Comparison of ENCODE assay signal across 8 mouse cellular contexts in the genomic region with DNA sequence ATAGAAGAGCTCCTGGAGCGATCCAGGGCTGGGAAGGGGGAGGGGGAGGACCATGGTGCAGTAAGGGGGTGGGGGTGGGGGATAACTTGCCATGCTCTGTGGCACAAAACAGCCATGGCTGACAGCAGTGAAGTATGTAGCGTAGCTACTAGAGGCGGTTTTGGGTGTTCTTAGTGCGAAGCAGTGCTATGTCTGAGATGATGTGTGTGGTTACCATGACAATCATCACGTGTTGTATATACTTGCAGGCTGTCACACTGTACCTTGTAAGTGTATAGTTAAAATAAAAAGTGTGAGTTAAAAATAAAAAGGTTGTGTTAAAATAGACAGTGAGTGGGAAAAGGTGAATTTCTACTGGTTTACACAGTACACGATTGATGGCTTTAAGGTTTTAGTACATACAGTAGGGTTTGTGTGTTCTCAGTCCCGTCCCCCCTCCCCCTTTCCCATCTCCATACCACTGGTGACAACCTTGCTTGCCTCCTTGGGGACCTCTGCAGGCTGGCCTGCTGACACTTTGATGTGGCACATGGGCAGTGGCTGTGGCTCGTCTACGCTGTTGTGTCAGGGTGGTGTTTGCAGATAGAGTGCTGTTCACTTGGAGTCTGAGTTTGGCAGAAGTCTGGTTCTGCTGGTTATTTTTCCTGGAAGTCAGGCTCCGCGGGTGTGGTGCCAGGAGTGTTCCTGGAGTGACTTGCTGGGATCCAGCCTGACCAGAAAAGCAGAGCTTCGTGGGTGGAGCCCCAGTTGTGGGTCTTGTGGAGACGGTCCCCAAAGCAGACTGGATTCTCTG. TPM values are rescaled to one million over a fixed set of nuclear protein-coding genes. Genes with fewer than 3 reads are reported as not detected.
A peak's percentile ranks its signal among the peaks of the same experiment; 100 is the strongest.
DNase-seq lines count a peak whose midpoint lies in the region; ATAC-seq and TF ChIP-seq lines count a peak whose summit lies in the region.

No protein-coding gene starts in this region.

- no peaks in the 10 kb centered on the region for H3K9me3 ChIP-seq in hindbrain, embryonic 13.5 days
- H3K9me3 ChIP-seq in lung, embryonic 14.5 days (ENCODE audit: low read depth, low read length), result no peaks in the 10 kb centered on the region
- H3K9me3 ChIP-seq in stomach, embryonic 16.5 days (replicated peaks; ENCODE audit: control insufficient read depth, low read length), result no peaks in the 10 kb centered on the region

- ATAC-seq in hindbrain, embryonic 13.5 days (ENCODE audit: low FRiP score), result peak; percentile 82
- ATAC-seq in lung, embryonic 14.5 days (ENCODE audit: insufficient read depth), result peak; percentile 70
- peak; percentile 62 for ATAC-seq in stomach, embryonic 16.5 days (ENCODE audit: insufficient read depth, low FRiP score)

- no peaks in the 10 kb centered on the region for H3K36me3 ChIP-seq in hindbrain, embryonic 13.5 days
- H3K36me3 ChIP-seq in lung, embryonic 14.5 days (ENCODE audit: insufficient read depth), result no peaks in the 10 kb centered on the region
- H3K36me3 ChIP-seq in stomach, embryonic 16.5 days (ENCODE audit: control insufficient read depth, insufficient read depth, low read length), result no peaks in the 10 kb centered on the region

- no peak overlapping the region for H3K4me2 ChIP-seq in hindbrain, embryonic 13.5 days
- H3K4me2 ChIP-seq in lung, embryonic 14.5 days, result peak overlapping the region; percentile 18; the same call in 1 of the 2 replicates
- peak overlapping the region; percentile 33 for H3K4me2 ChIP-seq in stomach, embryonic 16.5 days (ENCODE audit: low read depth, low read length)

- H3K27me3 ChIP-seq in hindbrain, embryonic 13.5 days, result no peaks in the 10 kb centered on the region
- H3K27me3 ChIP-seq in lung, embryonic 14.5 days (ENCODE audit: insufficient read depth, low read length), result no peaks in the 10 kb centered on the region
- H3K27me3 ChIP-seq in stomach, embryonic 16.5 days (ENCODE audit: control insufficient read depth, insufficient read depth, low read length), result no peaks in the 10 kb centered on the region

- TF ChIP-seq CTCF in lung, embryonic 14.5 days (IDR thresholded peaks at IDR 0.05; ENCODE audit: low read depth), result no peak

- WGBS in hindbrain, embryonic 13.5 days, result 55% methylated on average over 13 of the region's 13 CpGs
- WGBS in lung, embryonic 14.5 days, result 32% methylated on average over 13 of the region's 13 CpGs
- WGBS in stomach, embryonic 16.5 days, result 43% methylated on average over 13 of the region's 13 CpGs

- peak; percentile 38 for DNase-seq in right cerebral cortex, adult 18-20 months
- DNase-seq in right cerebral cortex, postnatal 14 days, result no peak
- DNase-seq in gastrocnemius, postnatal 10 days, result peak; percentile 51
- DNase-seq in lung, embryonic 14.5 days, result peak; percentile 63
- no peak for DNase-seq in spleen, postnatal 14 days (ENCODE audit: low spot score in 2 of 2)
- DNase-seq in spleen, postnatal 10 days (ENCODE audit: low spot score in 2 of 2), result no peak

- 0 out of 2 replicates have a peak overlapping the region, but pooled peaks have one; percentile 18 for H3K27ac ChIP-seq in hindbrain, embryonic 13.5 days
- H3K27ac ChIP-seq in lung, embryonic 14.5 days (ENCODE audit: low read depth), result peak overlapping the region; percentile 54; the same call in 1 of the 2 replicates
- peak overlapping the region; percentile 75 for H3K27ac ChIP-seq in stomach, embryonic 16.5 days (ENCODE audit: low read length)

- H3K4me1 ChIP-seq in hindbrain, embryonic 13.5 days (replicated peaks), result peaks cover 31% of the 10 kb centered on the region
- peaks cover 22% of the 10 kb centered on the region for H3K4me1 ChIP-seq in lung, embryonic 14.5 days (ENCODE audit: insufficient read depth)
- H3K4me1 ChIP-seq in stomach, embryonic 16.5 days (ENCODE audit: control insufficient read depth, insufficient read depth, low read length), result peaks cover 32% of the 10 kb centered on the region

- H3K9ac ChIP-seq in hindbrain, embryonic 13.5 days, result no peak overlapping the region
- H3K9ac ChIP-seq in lung, embryonic 14.5 days, result no peak overlapping the region
- peak overlapping the region; percentile 38; the same call in 1 of the 2 replicates for H3K9ac ChIP-seq in stomach, embryonic 16.5 days (ENCODE audit: low read length)

- no peak overlapping the region for H3K4me3 ChIP-seq in hindbrain, embryonic 13.5 days
- no peak overlapping the region for H3K4me3 ChIP-seq in lung, embryonic 14.5 days (ENCODE audit: low read depth, low read length)
- H3K4me3 ChIP-seq in stomach, embryonic 16.5 days (replicated peaks; ENCODE audit: low read length), result no peak overlapping the region

RNA-seq across cellular contexts. Expression of a gene that starts 21.8 kb away (rescaled TPM):
- 10 to 100 TPM; 26.5 to 27.0 TPM for total RNA-seq in gastrocnemius, postnatal 10 days (2021)
- polyA plus RNA-seq in hindbrain, embryonic 13.5 days (2015; fragmentation: Nextera tagmentation; extraction: Ambion mirVana), result 56.6 and 58.5 TPM in 2 replicates
- 76.7 and 87.7 TPM in 2 replicates for polyA plus RNA-seq in lung, embryonic 14.5 days (2014; fragmentation: Nextera tagmentation; extraction: Ambion mirVana)
- polyA plus RNA-seq in stomach, embryonic 16.5 days (2015; fragmentation: Nextera tagmentation; extraction: Ambion mirVana), result 66.8 and 67.6 TPM in 2 replicates

Comparison
In these comparisons a context has a peak if more than half of its experiments do, and no peak if none do; other contexts are left out.
1. DNase-seq: peak in right cerebral cortex, adult 18-20 months (single experiment), gastrocnemius, postnatal 10 days (single experiment) and lung, embryonic 14.5 days (single experiment); none in right cerebral cortex, postnatal 14 days (single experiment), spleen, postnatal 14 days (0 of 2) and spleen, postnatal 10 days (0 of 2).
2. H3K27ac ChIP-seq: peak in every context shown above with its lines; median percentile 75 in stomach, embryonic 16.5 days; 54 in lung, embryonic 14.5 days; 18 in hindbrain, embryonic 13.5 days.
3. Peak in every context shown above with its lines, with median percentiles within 50 percentile points of each other: ATAC-seq.